In the genomic region with DNA sequence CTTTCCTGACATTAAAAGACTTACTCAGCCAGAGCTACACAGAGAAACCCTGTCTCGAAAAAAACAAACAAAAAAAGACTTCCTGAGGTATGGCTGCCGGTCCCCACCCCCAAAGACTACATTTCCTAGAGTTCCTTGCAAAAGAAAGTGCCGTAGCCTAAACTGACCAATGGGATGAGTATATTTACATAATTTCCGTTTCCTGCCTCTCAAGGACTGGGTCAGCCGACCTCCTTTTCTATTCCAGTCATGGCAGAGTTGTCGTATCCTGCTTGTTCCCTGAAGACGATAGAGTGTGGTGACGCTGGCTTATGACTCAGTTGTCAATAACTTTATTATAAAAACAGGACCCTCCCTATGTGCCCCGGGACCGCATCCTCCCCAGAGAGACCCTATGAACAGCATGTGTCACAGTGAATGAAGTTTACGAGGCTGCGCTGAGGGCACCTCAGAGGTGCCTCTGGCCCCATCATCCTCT, we compare ENCODE assay signal across 8 mouse cellular contexts. TPM values are rescaled to one million over a fixed set of nuclear protein-coding genes. Genes with fewer than 3 reads are reported as not detected.
DNase-seq lines count a peak whose midpoint lies in the region; ATAC-seq and TF ChIP-seq lines count a peak whose summit lies in the region.

No protein-coding gene starts in this region.

- H3K27me3 ChIP-seq in forebrain, postnatal 0 days (ENCODE audit: insufficient read depth, low read length), result no peaks in the 10 kb centered on the region
- H3K27me3 ChIP-seq in intestine, embryonic 14.5 days (replicated peaks; ENCODE audit: control insufficient read depth, insufficient read depth, low read length), result no peaks in the 10 kb centered on the region

- peak overlapping the region; percentile 66; the same call in 1 of the 2 replicates for H3K27ac ChIP-seq in forebrain, postnatal 0 days (ENCODE audit: low read depth, low read length)
- H3K27ac ChIP-seq in intestine, embryonic 14.5 days (ENCODE audit: low read depth), result peak overlapping the region; percentile 76

- peak overlapping the region; percentile 59 for H3K4me2 ChIP-seq in forebrain, postnatal 0 days (ENCODE audit: low read depth)
- peak overlapping the region; percentile 73 for H3K4me2 ChIP-seq in intestine, embryonic 14.5 days (ENCODE audit: low read length)

- H3K4me1 ChIP-seq in forebrain, postnatal 0 days (ENCODE audit: insufficient read depth), result peaks cover 6% of the 10 kb centered on the region; the same call in 1 of the 2 replicates
- peaks cover 4% of the 10 kb centered on the region for H3K4me1 ChIP-seq in intestine, embryonic 14.5 days (replicated peaks; ENCODE audit: control insufficient read depth, insufficient read depth, low read length)

- peak overlapping the region; percentile 39; the same call in 1 of the 2 replicates for H3K9ac ChIP-seq in forebrain, postnatal 0 days
- H3K9ac ChIP-seq in intestine, embryonic 14.5 days (ENCODE audit: low read length), result peak overlapping the region; percentile 43

- DNase-seq in frontal cortex, postnatal 10 days (ENCODE audit: low spot score in 2 of 2), result no peak
- DNase-seq in cerebellum, adult 18-20 months, result peak; percentile 71 to 77
- peak; percentile 83 for DNase-seq in forebrain, postnatal 0 days
- DNase-seq in intestine, embryonic 14.5 days (ENCODE audit: low spot score), result peak; percentile 75
- peak; percentile 52 to 53 for DNase-seq in left cerebral cortex, postnatal 36 days (ENCODE audit: low spot score in 2 of 2)
- DNase-seq in spleen, postnatal 4 days (ENCODE audit: low spot score in 2 of 2), result peak; percentile 54 to 66

- TF ChIP-seq CTCF in forebrain, postnatal 0 days (IDR thresholded peaks at IDR 0.05; ENCODE audit: low read depth), result no peak

- H3K4me3 ChIP-seq in forebrain, postnatal 0 days (ENCODE audit: low read depth, low read length), result peak overlapping the region; percentile 34
- peak overlapping the region; percentile 33 for H3K4me3 ChIP-seq in intestine, embryonic 14.5 days (ENCODE audit: low read depth, low read length)

- ATAC-seq in frontal cortex, adult (ENCODE audit: low TSS enrichment), result peak; percentile 66
- peak; percentile 94 for ATAC-seq in forebrain, postnatal 0 days
- peak; percentile 85 for ATAC-seq in intestine, embryonic 14.5 days (replicated peaks; ENCODE audit: low FRiP score, low TSS enrichment, low read depth)
- ATAC-seq in megakaryocyte-erythroid progenitor cell, adult 5-6 weeks (replicated peaks; ENCODE audit: low FRiP score, low TSS enrichment, poor library complexity, severe bottlenecking), result peak; percentile 88

- no peaks in the 10 kb centered on the region for H3K9me3 ChIP-seq in forebrain, postnatal 0 days (ENCODE audit: low read length)
- H3K9me3 ChIP-seq in intestine, embryonic 14.5 days (ENCODE audit: control insufficient read depth, low read length), result no peaks in the 10 kb centered on the region

- intact Hi-C loops in left cerebral cortex, postnatal 36 days (cut with DNase I), result no loop called here

- WGBS in forebrain, postnatal 0 days, result 24% methylated on average over 12 of the region's 12 CpGs
- WGBS in intestine, embryonic 14.5 days, result 16% methylated on average over 12 of the region's 12 CpGs

- 0 out of 2 replicates have a peak, but pooled peaks cover 8% of the 10 kb centered on the region for H3K36me3 ChIP-seq in forebrain, postnatal 0 days (ENCODE audit: insufficient read depth)
- peaks cover 26% of the 10 kb centered on the region; the same call in 1 of the 2 replicates for H3K36me3 ChIP-seq in intestine, embryonic 14.5 days (ENCODE audit: control insufficient read depth, insufficient read depth, low read length)

RNA-seq across cellular contexts. Expression of gene Ticam1, which starts 7.4 kb away (rescaled TPM):
- total RNA-seq in forebrain, postnatal 0 days (2014; rRNA removed), result 1.9 and 2.5 TPM in 2 replicates
- 1.2 and 1.5 TPM in 2 replicates for polyA plus RNA-seq in forebrain, postnatal 0 days (2015; fragmentation: Nextera tagmentation; extraction: Ambion mirVana)
- 7.1 and 11.3 TPM in 2 replicates for polyA plus RNA-seq in intestine, embryonic 14.5 days (2014; fragmentation: Nextera tagmentation; extraction: Ambion mirVana)
- total RNA-seq in left cerebral cortex, postnatal 36 days (2021), result 1 to 10 TPM; 4.9 to 5.3 TPM
- 5.8 and 8.4 TPM in 2 replicates for total RNA-seq in megakaryocyte-erythroid progenitor cell, adult 5-6 weeks (2014; fragmentation: Nextera tagmentation)
- total RNA-seq in megakaryocyte-erythroid progenitor cell, adult 5-6 weeks (2017), result 2.2 and 3.2 TPM in 2 replicates

RNA-seq across cellular contexts. Expression of gene Fem1a, which starts 12.6 kb away (rescaled TPM):
- 44.2 and 53.6 TPM in 2 replicates for total RNA-seq in forebrain, postnatal 0 days (2014; rRNA removed)
- polyA plus RNA-seq in forebrain, postnatal 0 days (2015; fragmentation: Nextera tagmentation; extraction: Ambion mirVana), result 15.4 and 17.2 TPM in 2 replicates
- 15.3 and 16.1 TPM in 2 replicates for polyA plus RNA-seq in intestine, embryonic 14.5 days (2014; fragmentation: Nextera tagmentation; extraction: Ambion mirVana)
- total RNA-seq in left cerebral cortex, postnatal 36 days (2021), result 10 to 100 TPM; 33.0 to 35.4 TPM
- 15.8 and 19.2 TPM in 2 replicates for total RNA-seq in megakaryocyte-erythroid progenitor cell, adult 5-6 weeks (2014; fragmentation: Nextera tagmentation)
- total RNA-seq in megakaryocyte-erythroid progenitor cell, adult 5-6 weeks (2017), result 19.2 and 21.7 TPM in 2 replicates

RNA-seq across cellular contexts. Expression of gene Plin3, which starts 23.5 kb away (rescaled TPM):
- 8.1 and 8.5 TPM in 2 replicates for total RNA-seq in forebrain, postnatal 0 days (2014; rRNA removed)
- polyA plus RNA-seq in forebrain, postnatal 0 days (2015; fragmentation: Nextera tagmentation; extraction: Ambion mirVana), result 12.4 and 13.9 TPM in 2 replicates
- polyA plus RNA-seq in intestine, embryonic 14.5 days (2014; fragmentation: Nextera tagmentation; extraction: Ambion mirVana), result 88.2 and 95.1 TPM in 2 replicates
- 10 to 100 TPM in 1 of 2 experiments, 1 to 10 TPM in 1; 9.3 to 10.1 TPM for total RNA-seq in left cerebral cortex, postnatal 36 days (2021)
- 4.8 and 6.8 TPM in 2 replicates for total RNA-seq in megakaryocyte-erythroid progenitor cell, adult 5-6 weeks (2014; fragmentation: Nextera tagmentation)
- total RNA-seq in megakaryocyte-erythroid progenitor cell, adult 5-6 weeks (2017), result 3.7 and 6.1 TPM in 2 replicates

RNA-seq across cellular contexts. Expression of gene Arrdc5, which starts 30.9 kb away (rescaled TPM):
- not detected in 2 replicates for total RNA-seq in forebrain, postnatal 0 days (2014; rRNA removed)
- not detected in 2 replicates for polyA plus RNA-seq in forebrain, postnatal 0 days (2015; fragmentation: Nextera tagmentation; extraction: Ambion mirVana)
- 0.17 TPM in 1 of 2 replicates, not detected in the other for polyA plus RNA-seq in intestine, embryonic 14.5 days (2014; fragmentation: Nextera tagmentation; extraction: Ambion mirVana)
- total RNA-seq in left cerebral cortex, postnatal 36 days (2021), result not detected
- not detected in 2 replicates for total RNA-seq in megakaryocyte-erythroid progenitor cell, adult 5-6 weeks (2014; fragmentation: Nextera tagmentation)
- not detected in 2 replicates for total RNA-seq in megakaryocyte-erythroid progenitor cell, adult 5-6 weeks (2017)

RNA-seq across cellular contexts. Expression of gene Uhrf1, which starts 33.9 kb away (rescaled TPM):
- 7.4 and 11.6 TPM in 2 replicates for total RNA-seq in forebrain, postnatal 0 days (2014; rRNA removed)
- 8.9 and 9.9 TPM in 2 replicates for polyA plus RNA-seq in forebrain, postnatal 0 days (2015; fragmentation: Nextera tagmentation; extraction: Ambion mirVana)
- polyA plus RNA-seq in intestine, embryonic 14.5 days (2014; fragmentation: Nextera tagmentation; extraction: Ambion mirVana), result 122 and 123 TPM in 2 replicates
- 1 to 10 TPM in 1 of 2 experiments, under 1 TPM in 1; 0.82 to 1.3 TPM for total RNA-seq in left cerebral cortex, postnatal 36 days (2021)
- 151 and 161 TPM in 2 replicates for total RNA-seq in megakaryocyte-erythroid progenitor cell, adult 5-6 weeks (2014; fragmentation: Nextera tagmentation)
- total RNA-seq in megakaryocyte-erythroid progenitor cell, adult 5-6 weeks (2017), result 150 and 161 TPM in 2 replicates

Comparison
In these comparisons a context has a peak if more than half of its experiments do, and no peak if none do; other contexts are left out.
1. DNase-seq: peak in cerebellum, adult 18-20 months (2 of 2), forebrain, postnatal 0 days (single experiment), intestine, embryonic 14.5 days (single experiment), left cerebral cortex, postnatal 36 days (2 of 2) and spleen, postnatal 4 days (2 of 2); none in frontal cortex, postnatal 10 days (0 of 2).
2. Peak in every context shown above with its lines, with median percentiles within 50 percentile points of each other: ATAC-seq.